Mouse (Mus musculus) left cerebral cortex, postnatal 25 days (tissue): ENCODE data around the gene Pin1rt1. TPM values are rescaled to one million over a fixed set of nuclear protein-coding genes. Genes with fewer than 3 reads are reported as not detected.

Source experiments
- total RNA-seq, 2 experiments: library from RNA; stranded (reverse); gene quantifications; 2 replicates each; pipeline ENCODE4 v1.2.3; 2021

Pin1rt1 gene
- total RNA-seq, 2 experiments from 2014 or later, result not detected

Other genes starting within 250 kb of the Pin1rt1 start
- 10 to 100 TPM; 85.7 to 86.5 TPM for gene Hipk3, start 221.9 kb downstream of the Pin1rt1 start, total RNA-seq
- 10 to 100 TPM; 41.6 to 43.7 TPM for gene Cstf3, start 125.9 kb downstream of the Pin1rt1 start, total RNA-seq
- 10 to 100 TPM; 40.0 to 42.2 TPM for gene Tcp11l1, start 4.2 kb downstream of the Pin1rt1 start, total RNA-seq
- gene Depdc7, start 26.5 kb upstream of the Pin1rt1 start, total RNA-seq, result 1 to 10 TPM; 1.4 to 1.7 TPM
- 1 to 10 TPM; 9.0 to 9.5 TPM for gene Qser1, start 100.4 kb upstream of the Pin1rt1 start, total RNA-seq
- under 1 TPM; 0.25 to 0.48 TPM for gene Prrg4, start 133.5 kb upstream of the Pin1rt1 start, total RNA-seq
- gene Ccdc73, start 151.4 kb upstream of the Pin1rt1 start, total RNA-seq, result not detected